ENCODE assay signal across 8 mouse cellular contexts in genomic region chr16:22504851-22505250, GRCm38 (mm10).
DNase-seq lines count a peak whose midpoint lies in the region; ATAC-seq and TF ChIP-seq lines count a peak whose summit lies in the region.

No protein-coding gene starts in this region.

- no peak for TF ChIP-seq EP300 in liver, postnatal 0 days (IDR thresholded peaks at IDR 0.05; ENCODE audit: low read depth)

- no peak for TF ChIP-seq CTCF in liver, postnatal 0 days (IDR thresholded peaks at IDR 0.05; ENCODE audit: low read depth)

- 45% methylated on average over 8 of the region's 8 CpGs for WGBS in liver, embryonic 13.5 days (ENCODE audit: insufficient replicate concordance)
- WGBS in liver, postnatal 0 days (ENCODE audit: insufficient replicate concordance) = 60% methylated on average over 8 of the region's 8 CpGs
- 21% methylated on average over 8 of the region's 8 CpGs for WGBS in heart, embryonic 11.5 days (ENCODE audit: insufficient replicate concordance)

- H3K4me3 ChIP-seq in liver, embryonic 13.5 days (replicated peaks) = no peak overlapping the region
- H3K4me3 ChIP-seq in liver, postnatal 0 days (ENCODE audit: low read depth, low read length) = no peak overlapping the region
- no peak overlapping the region for H3K4me3 ChIP-seq in heart, embryonic 11.5 days (ENCODE audit: low read depth, low read length)

- no peak overlapping the region for H3K4me2 ChIP-seq in liver, embryonic 13.5 days
- no peak overlapping the region for H3K4me2 ChIP-seq in liver, postnatal 0 days (ENCODE audit: low read depth, low read length)
- no peak overlapping the region for H3K4me2 ChIP-seq in heart, embryonic 11.5 days

- no peak overlapping the region for H3K9ac ChIP-seq in liver, embryonic 13.5 days
- no peak overlapping the region for H3K9ac ChIP-seq in liver, postnatal 0 days (replicated peaks)
- H3K9ac ChIP-seq in heart, embryonic 11.5 days (ENCODE audit: low read depth, low read length) = no peak overlapping the region

- no peaks in the 10 kb centered on the region for H3K27me3 ChIP-seq in liver, embryonic 13.5 days
- no peaks in the 10 kb centered on the region for H3K27me3 ChIP-seq in liver, postnatal 0 days (ENCODE audit: insufficient read depth, low read length)
- no peaks in the 10 kb centered on the region for H3K27me3 ChIP-seq in heart, embryonic 11.5 days (ENCODE audit: control insufficient read depth, insufficient read depth, low read length)

- H3K9me3 ChIP-seq in liver, embryonic 13.5 days (replicated peaks) = no peaks in the 10 kb centered on the region
- no peaks in the 10 kb centered on the region for H3K9me3 ChIP-seq in liver, postnatal 0 days (ENCODE audit: low read length)
- H3K9me3 ChIP-seq in heart, embryonic 11.5 days (replicated peaks; ENCODE audit: control insufficient read depth, low read length) = no peaks in the 10 kb centered on the region

- no peaks in the 10 kb centered on the region for H3K36me3 ChIP-seq in liver, embryonic 13.5 days
- H3K36me3 ChIP-seq in liver, postnatal 0 days (replicated peaks; ENCODE audit: insufficient read depth, low read length) = no peaks in the 10 kb centered on the region
- no peaks in the 10 kb centered on the region for H3K36me3 ChIP-seq in heart, embryonic 11.5 days (ENCODE audit: control insufficient read depth, insufficient read depth, low read length)

- peaks cover 19% of the 10 kb centered on the region for H3K4me1 ChIP-seq in liver, embryonic 13.5 days (replicated peaks)
- H3K4me1 ChIP-seq in liver, postnatal 0 days (ENCODE audit: insufficient read depth) = no peaks in the 10 kb centered on the region
- peaks cover 27% of the 10 kb centered on the region for H3K4me1 ChIP-seq in heart, embryonic 11.5 days (ENCODE audit: control insufficient read depth, insufficient read depth, low read length)

- H3K27ac ChIP-seq in liver, embryonic 13.5 days = no peak overlapping the region
- H3K27ac ChIP-seq in liver, postnatal 0 days (ENCODE audit: low read depth) = no peak overlapping the region
- peak overlapping the region; percentile 72 for H3K27ac ChIP-seq in heart, embryonic 11.5 days (ENCODE audit: low read depth, low read length)

- DNase-seq in liver, embryonic 13.5 days = no peak
- no peak for DNase-seq in liver, postnatal 0 days
- DNase-seq in cerebellum, adult 9-11 months = peak; percentile 46
- DNase-seq in kidney, postnatal 4 days = peak; percentile 48 to 67
- peak; percentile 70 to 76 for DNase-seq in right cerebral cortex, postnatal 10 days (ENCODE audit: low spot score in 2 of 2)

- peak; percentile 45; the same call in 1 of the 2 replicates for ATAC-seq in liver, embryonic 13.5 days (ENCODE audit: low read depth)
- ATAC-seq in liver, postnatal 0 days = no peak
- ATAC-seq in heart, embryonic 11.5 days (replicated peaks; ENCODE audit: insufficient number of reproducible peaks, low FRiP score, low TSS enrichment) = peak; percentile 84
- ATAC-seq in erythroblast, adult 5-6 weeks (replicated peaks; ENCODE audit: low FRiP score, poor library complexity, severe bottlenecking) = no peak
- no peak for ATAC-seq in activated CD4-positive, CD25-positive, alpha-beta regulatory T cell, adult 4 months

Comparison
In these comparisons a context has a peak if more than half of its experiments do, and no peak if none do; other contexts are left out.
1. ATAC-seq: peak in liver, embryonic 13.5 days (single experiment) and heart, embryonic 11.5 days (single experiment); none in liver, postnatal 0 days (single experiment), erythroblast, adult 5-6 weeks (single experiment) and activated CD4-positive, CD25-positive, alpha-beta regulatory T cell, adult 4 months (single experiment).
2. DNase-seq: peak in cerebellum, adult 9-11 months (single experiment), kidney, postnatal 4 days (2 of 2) and right cerebral cortex, postnatal 10 days (2 of 2); none in liver, embryonic 13.5 days (single experiment) and liver, postnatal 0 days (single experiment).